ENCODE assay signal across 24 mouse cellular contexts in genomic region chr13:61541631-61542030, GRCm38 (mm10). TPM values are rescaled to one million over a fixed set of nuclear protein-coding genes. Genes with fewer than 3 reads are reported as not detected.
A peak's percentile ranks its signal among the peaks of the same experiment; 100 is the strongest.
DNase-seq lines count a peak whose midpoint lies in the region; ATAC-seq lines count a peak whose summit lies in the region.
"Had no signal": no experiment of that assay in that cellular context is flagged by ENCODE, and none has a peak within 500 bp of the region (broad histone marks: within the 10 kb centered on the region; RNA-seq: fewer than 3 reads in every experiment).

Gene Ctsm (minus strand): TSS chr13:61541839.

- 64% methylated on average over 4 of the region's 4 CpGs for WGBS in kidney, embryonic 16.5 days
- 74% methylated on average over 4 of the region's 4 CpGs for WGBS in kidney, embryonic 14.5 days

- peak; percentile 18 for DNase-seq in kidney, adult 18-20 months
- DNase-seq in kidney, postnatal 4 days = no peak
- peak; percentile 56 to 68 for DNase-seq in kidney, adult 8-10 months
- DNase-seq in kidney, postnatal 36 days = peak; percentile 4 to 19
- DNase-seq: adrenal gland, adult 2 months; adrenal gland, postnatal 10 days; adrenal gland, postnatal 25 days; cerebellum, adult 11 months; cerebellum, adult 18-20 months; cerebellum, adult 8-10 months; cerebellum, adult 9-11 months; cerebellum, postnatal 14 days; cerebellum, postnatal 36 days; embryo, embryonic 11 days had no signal

- no peak within 1 kb of the TSS for H3K4me3 ChIP-seq in kidney, embryonic 16.5 days (ENCODE audit: low read length)
- no peak within 1 kb of the TSS for H3K4me3 ChIP-seq in kidney, embryonic 14.5 days (ENCODE audit: low read length)
- H3K4me3 ChIP-seq: embryonic facial prominence, embryonic 13.5 days; embryonic facial prominence, embryonic 15.5 days; erythroblast, embryonic 14.5 days; forebrain, embryonic 10.5 days; forebrain, embryonic 12.5 days had no signal

- no peak within 1 kb of the TSS for H3K4me2 ChIP-seq in kidney, embryonic 16.5 days (replicated peaks; ENCODE audit: low read depth, low read length)
- H3K4me2 ChIP-seq in kidney, embryonic 14.5 days (replicated peaks; ENCODE audit: low read depth, low read length) = no peak within 1 kb of the TSS
- H3K4me2 ChIP-seq: embryonic facial prominence, embryonic 13.5 days; embryonic facial prominence, embryonic 15.5 days; forebrain, embryonic 12.5 days had no signal

- ATAC-seq in kidney, embryonic 16.5 days (ENCODE audit: low FRiP score, low TSS enrichment) = no peak
- no peak for ATAC-seq in kidney, embryonic 14.5 days (ENCODE audit: low FRiP score, low TSS enrichment)
- ATAC-seq: forebrain, embryonic 14.5 days had no signal

- H3K4me1 ChIP-seq in kidney, embryonic 16.5 days (ENCODE audit: insufficient read depth, low read length) = no peaks in the 10 kb centered on the region
- H3K4me1 ChIP-seq in kidney, embryonic 14.5 days (ENCODE audit: control insufficient read depth, insufficient read depth, low read length) = no peaks in the 10 kb centered on the region
- H3K4me1 ChIP-seq: embryonic facial prominence, embryonic 13.5 days; embryonic facial prominence, embryonic 15.5 days; forebrain, embryonic 10.5 days; forebrain, embryonic 12.5 days had no signal

- H3K27me3 ChIP-seq in kidney, embryonic 16.5 days (ENCODE audit: insufficient read depth, low read length) = no peaks in the 10 kb centered on the region
- H3K27me3 ChIP-seq in kidney, embryonic 14.5 days (ENCODE audit: control insufficient read depth, insufficient read depth, low read length) = no peaks in the 10 kb centered on the region
- H3K27me3 ChIP-seq: embryonic facial prominence, embryonic 13.5 days; embryonic facial prominence, embryonic 15.5 days; forebrain, embryonic 12.5 days had no signal

- no peak within 1 kb of the TSS for H3K27ac ChIP-seq in kidney, embryonic 16.5 days (ENCODE audit: low read length)
- H3K27ac ChIP-seq in kidney, embryonic 14.5 days (ENCODE audit: low read depth, low read length) = no peak within 1 kb of the TSS
- H3K27ac ChIP-seq: embryonic facial prominence, embryonic 13.5 days; embryonic facial prominence, embryonic 15.5 days; forebrain, embryonic 10.5 days; forebrain, embryonic 12.5 days had no signal

- H3K9ac ChIP-seq in kidney, embryonic 16.5 days (replicated peaks; ENCODE audit: low read length) = no peak within 1 kb of the TSS
- no peak within 1 kb of the TSS for H3K9ac ChIP-seq in kidney, embryonic 14.5 days (ENCODE audit: low read depth, low read length)
- H3K9ac ChIP-seq: embryonic facial prominence, embryonic 13.5 days; embryonic facial prominence, embryonic 15.5 days; forebrain, embryonic 12.5 days had no signal

- peaks cover 25% of the 10 kb centered on the region for H3K9me3 ChIP-seq in kidney, embryonic 16.5 days (ENCODE audit: low read length)
- peaks cover 5% of the 10 kb centered on the region for H3K9me3 ChIP-seq in kidney, embryonic 14.5 days (ENCODE audit: control insufficient read depth, low read length)

- no peaks in the 10 kb centered on the region for H3K36me3 ChIP-seq in kidney, embryonic 16.5 days (ENCODE audit: insufficient read depth, low read length)
- H3K36me3 ChIP-seq in kidney, embryonic 14.5 days (ENCODE audit: control insufficient read depth, insufficient read depth, low read length) = no peaks in the 10 kb centered on the region
- H3K36me3 ChIP-seq: embryonic facial prominence, embryonic 13.5 days; embryonic facial prominence, embryonic 15.5 days; forebrain, embryonic 10.5 days; forebrain, embryonic 12.5 days had no signal

RNA-seq across cellular contexts. Expression of gene Ctsm, which starts in this region (rescaled TPM):
- not detected in 2 replicates for polyA plus RNA-seq in kidney, embryonic 16.5 days (2015; fragmentation: Nextera tagmentation; extraction: Ambion mirVana)
- polyA plus RNA-seq in kidney, embryonic 14.5 days (2014; fragmentation: Nextera tagmentation; extraction: Ambion mirVana) = not detected in 2 replicates
- polyA plus RNA-seq: adrenal gland, adult 2 months; C2C12; embryonic facial prominence, embryonic 11.5 days; embryonic facial prominence, embryonic 13.5 days; embryonic facial prominence, embryonic 15.5 days; erythroblast, embryonic 14.5 days; forebrain, embryonic 10.5 days; forebrain, embryonic 12.5 days; forebrain, embryonic 14.5 days had no signal

Comparison
In these comparisons a context has a peak if more than half of its experiments do, and no peak if none do; other contexts are left out.
1. DNase-seq: peak in kidney, adult 18-20 months (single experiment), kidney, adult 8-10 months (2 of 2) and kidney, postnatal 36 days (2 of 2); none in kidney, postnatal 4 days (0 of 2).